Mouse (Mus musculus) small intestine, adult 2 months (tissue): Measurements from ENCODE around the gene Tcfl5. TPM values are rescaled to one million over a fixed set of nuclear protein-coding genes. Genes with fewer than 3 reads are reported as not detected.

ENCODE experiments used
- H3K27ac ChIP-seq: fragments of 200-500 bp; 2 replicates; pipeline ENCODE4 v1.5.1; 2012; ENCODE audit warnings: low read depth, low read length, control low read depth, inconsistent platforms; ENCODE audit not compliant: insufficient read depth
- H3K27me3 ChIP-seq: fragments of 200-500 bp; 2 replicates; pipeline ENCODE4 v1.6.1; 2012; ENCODE audit warnings: mild to moderate bottlenecking, moderate library complexity, low read length, inconsistent platforms; ENCODE audit not compliant: control insufficient read depth, insufficient read depth
- H3K36me3 ChIP-seq: fragments of 200-500 bp; 2 replicates; pipeline ENCODE4 v1.6.1; 2012; ENCODE audit warnings: mild to moderate bottlenecking, low read length, control low read depth, inconsistent platforms; ENCODE audit not compliant: control insufficient read depth, insufficient read depth
- H3K4me1 ChIP-seq: fragments of 200-500 bp; 2 replicates; pipeline ENCODE4 v1.6.1; 2012; ENCODE audit warnings: low read length, inconsistent platforms, mixed read lengths; ENCODE audit not compliant: control insufficient read depth, insufficient read depth, insufficient read length
- H3K4me3 ChIP-seq: fragments of 200-500 bp; 2 replicates; pipeline ENCODE4 v1.5.1; 2012; ENCODE audit warnings: low read depth, mild to moderate bottlenecking, control low read depth, inconsistent platforms, low read length, moderate library complexity
- CTCF ChIP-seq: fragments of 200-500 bp; IDR thresholded peaks from 2 replicates; pipeline ENCODE4 v1.5.1; 2012; ENCODE audit warnings: low read depth, mild to moderate bottlenecking, control low read depth, inconsistent platforms, low read length, moderate library complexity, mixed read lengths; ENCODE audit not compliant: insufficient replicate concordance, insufficient read length; ENCODE audit errors: extremely low read depth
- POLR2A ChIP-seq: fragments of 200-500 bp; IDR thresholded peaks from 2 replicates; pipeline ENCODE4 v1.6.1; 2012; ENCODE audit warnings: low read depth, mild to moderate bottlenecking, control low read depth, inconsistent platforms, low read length, moderate library complexity
- WGBS: fragments of 180-500 bp; shearing (Covaris S2); methylation state at CpG from one replicate; pipeline ENCODE4 v1.1.7; 2018; 5-methylcytosine and 5-hydroxymethylcytosine counted together
- polyA plus RNA-seq: library from polyadenylated mRNA; depleted of rRNA; stranded (reverse); fragments of >200 nt; gene quantifications from 2 replicates; pipeline ENCODE4 v1.2.3, GENCODE M21; 2012; rRNA removed

The Tcfl5 gene
- polyA plus RNA-seq, 1 experiment, result not detected

- TF ChIP-seq POLR2A (no peak), CTCF (no peak)
- no peak overlapping the region for H3K27ac ChIP-seq
- peaks cover 2% of the 10 kb centered on the region; the same call in 1 of the 2 replicates for H3K4me1 ChIP-seq
- peaks cover 16% of the 10 kb centered on the region for H3K27me3 ChIP-seq
- H3K4me3 ChIP-seq, result no peak overlapping the region
- H3K36me3 ChIP-seq, result no peaks in the 10 kb centered on the region
- WGBS, result 26% methylated on average over 4 of the region's 4 CpGs
Measured at GRCm38 (mm10) chr2:180576482-180576881, 66.0 kb downstream of the Tcfl5 start.

Other genes starting within 250 kb of the Tcfl5 start
- 11.2 and 13.9 TPM in 2 replicates for gene Slco4a1, start 186.5 kb downstream of the Tcfl5 start, polyA plus RNA-seq
- gene Ntsr1, start 142.7 kb downstream of the Tcfl5 start, polyA plus RNA-seq, result 0.38 and 0.70 TPM in 2 replicates
- 8.5 and 16.1 TPM in 2 replicates for gene Mrgbp, start 61.4 kb downstream of the Tcfl5 start, polyA plus RNA-seq
- 23.3 and 62.6 TPM in 2 replicates for gene Ogfr, start 53.5 kb downstream of the Tcfl5 start, polyA plus RNA-seq
- gene Col9a3, start 44.9 kb downstream of the Tcfl5 start, polyA plus RNA-seq, result 0.52 and 1.2 TPM in 2 replicates
- 4.5 and 7.3 TPM in 2 replicates for gene Dido1, start 67.3 kb upstream of the Tcfl5 start, polyA plus RNA-seq
- gene Gid8, start 67.4 kb upstream of the Tcfl5 start, polyA plus RNA-seq, result 9.2 and 20.3 TPM in 2 replicates
- gene Slc17a9, start 82.6 kb upstream of the Tcfl5 start, polyA plus RNA-seq, result 13.4 and 15.8 TPM in 2 replicates
- gene Bhlhe23, start 134.2 kb upstream of the Tcfl5 start, polyA plus RNA-seq, result not detected in 2 replicates